Mouse (Mus musculus) CH12.LX (cell line): Measurements from ENCODE around the gene Rasa4.

ENCODE experiments used
- CHD1 ChIP-seq: IDR thresholded peaks from 2 replicates; pipeline ENCODE4 v1.6.1; 2012; ENCODE audit warnings: low read depth, low read length, improper control_type of control experiment, inconsistent platforms
- CTCF ChIP-seq, 2 experiments: IDR thresholded peaks in 1 of 2; conservative IDR thresholded peaks in 1 of 2; 2 replicates each; pipeline ENCODE4 v1.5.1; 2011 to 2012; ENCODE audit warnings: low read depth in 2 of 2, low read length in 2 of 2, improper control_type of control experiment in 1 of 2, inconsistent platforms in 1 of 2, mild to moderate bottlenecking in 1 of 2, moderate library complexity in 1 of 2
- GABPA ChIP-seq: IDR thresholded peaks from 2 replicates; pipeline ENCODE4 v1.6.1; 2012; ENCODE audit warnings: low read depth, low read length, improper control_type of control experiment, inconsistent platforms; ENCODE audit not compliant: insufficient replicate concordance
- MAX ChIP-seq: IDR thresholded peaks from 2 replicates; pipeline ENCODE4 v1.6.1; 2011; ENCODE audit warnings: low read length, improper control_type of control experiment
- POLR2A ChIP-seq: IDR thresholded peaks from 2 replicates; pipeline ENCODE4 v1.6.1; 2011; ENCODE audit warnings: low read depth, mild to moderate bottlenecking, improper control_type of control experiment, low read length

DNA sequence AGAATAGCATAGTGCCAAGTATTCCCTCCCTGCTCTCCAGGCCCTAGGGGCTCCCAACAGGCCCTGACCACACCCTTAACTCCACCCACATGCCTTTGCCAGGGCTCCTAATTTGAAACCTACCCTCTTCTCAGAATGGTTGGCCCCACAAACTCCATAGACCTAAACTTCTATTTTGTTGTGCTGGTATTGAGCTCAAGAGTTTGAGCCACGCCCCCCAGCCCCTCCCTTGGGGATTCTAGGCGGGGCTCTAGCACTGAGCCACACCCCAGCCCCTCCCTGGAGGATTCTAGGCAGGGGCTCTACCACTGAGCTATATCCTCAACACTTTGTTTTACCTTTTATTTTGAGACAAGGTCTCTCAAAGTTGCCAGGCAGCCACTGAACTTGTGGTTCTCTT is 42.5 kb upstream of the Rasa4 start:
- TF ChIP-seq MAX (no peak), GABPA (no peak), CHD1 (no peak), POLR2A (no peak), CTCF (conservative IDR thresholded peaks at IDR 0.05 in 1 of 2, IDR thresholded peaks at IDR 0.05 in 1 of 2; ENCODE audit: low read depth in 2 of 2, low read length in 2 of 2) (no peak)
